Mouse (Mus musculus): Measurements from ENCODE around the gene Appl1.

The Appl1 gene

GRCm38 (mm10) chr14:26971106-26971789, at the start of gene Appl1:
TSS of gene Appl1 (minus strand) at chr14:26971232.
- peak; percentile 51 for DNase-seq

- no peak for DNase-seq
Observed at GRCm38 (mm10) chr14:27019850-27020249, 48.8 kb upstream of the Appl1 start.

GRCm38 (mm10) chr14:27017936-27018335, 46.9 kb upstream of the Appl1 start:
- no peak for DNase-seq

- DNase-seq: no peak
Observed at GRCm38 (mm10) chr14:27013658-27014057, 42.6 kb upstream of the Appl1 start.

- DNase-seq: no peak
Observed at GRCm38 (mm10) chr14:27011561-27011960, 40.5 kb upstream of the Appl1 start.

- peak; percentile 50 for DNase-seq
Observed at GRCm38 (mm10) chr14:27005937-27006336, 34.9 kb upstream of the Appl1 start.

GRCm38 (mm10) chr14:27004906-27005305, 33.9 kb upstream of the Appl1 start:
- no peak for DNase-seq

- DNase-seq: peak; percentile 37
Observed at GRCm38 (mm10) chr14:27000386-27000785, 29.4 kb upstream of the Appl1 start.

- DNase-seq: no peak
Observed at GRCm38 (mm10) chr14:26996257-26996656, 25.2 kb upstream of the Appl1 start.

GRCm38 (mm10) chr14:26994211-26994741, 23.2 kb upstream of the Appl1 start, which contains the start of gene Hesx1:
TSS of gene Hesx1 (plus strand) at chr14:26994416.
- peak; percentile 78 for DNase-seq

GRCm38 (mm10) chr14:26993427-26993826, 22.4 kb upstream of the Appl1 start:
- DNase-seq: no peak

GRCm38 (mm10) chr14:26991622-26992021, 20.6 kb upstream of the Appl1 start:
- peak; percentile 24 for DNase-seq

GRCm38 (mm10) chr14:26988694-26989093, 17.7 kb upstream of the Appl1 start:
- no peak for DNase-seq

- DNase-seq: no peak
Observed at GRCm38 (mm10) chr14:26982150-26982530, 11.1 kb upstream of the Appl1 start.

GRCm38 (mm10) chr14:26981494-26982149, 10.6 kb upstream of the Appl1 start:
- DNase-seq: no peak

GRCm38 (mm10) chr14:26981021-26981420, 10.0 kb upstream of the Appl1 start:
- DNase-seq: no peak

- no peak for DNase-seq
Observed at GRCm38 (mm10) chr14:26979808-26980207, 8.8 kb upstream of the Appl1 start.

GRCm38 (mm10) chr14:26977500-26977899, 6.5 kb upstream of the Appl1 start:
- no peak for DNase-seq

- no peak for DNase-seq
Observed at GRCm38 (mm10) chr14:26976212-26976611, 5.2 kb upstream of the Appl1 start.

GRCm38 (mm10) chr14:26975490-26975889, 4.5 kb upstream of the Appl1 start:
- no peak for DNase-seq

- no peak for DNase-seq
Observed at GRCm38 (mm10) chr14:26973089-26973488, 2.1 kb upstream of the Appl1 start.

- DNase-seq: peak; percentile 96
Observed at GRCm38 (mm10) chr14:26970439-26970932, 546 bp downstream of the Appl1 start.

- DNase-seq: peak; percentile 85
Observed at GRCm38 (mm10) chr14:26969856-26970407, 1.1 kb downstream of the Appl1 start.

GRCm38 (mm10) chr14:26969164-26969563, 1.9 kb downstream of the Appl1 start:
- DNase-seq: no peak

Measured in retina, postnatal 1 day (tissue).